Mouse (Mus musculus) limb, embryonic 10.5 days (tissue): ENCODE results near the gene Dmrta2. TPM values are rescaled to one million over a fixed set of nuclear protein-coding genes. Genes with fewer than 3 reads are reported as not detected.
A peak's percentile ranks its signal among the peaks of the same experiment; 100 is the strongest.

Source experiments
- DNase-seq: peaks from one replicate; pipeline ENCODE4 v3.0.0-alpha.2; 2017; ENCODE audit warnings: low spot score
- H3K27ac ChIP-seq: fragments of 300-500 bp; sonication (generic); 2 replicates; pipeline ENCODE4 v1.5.1; 2016; ENCODE audit warnings: mild to moderate bottlenecking
- H3K27me3 ChIP-seq: fragments of 300-500 bp; sonication (generic); 2 replicates; pipeline ENCODE4 v1.6.1; 2016; ENCODE audit warnings: low read depth, mild to moderate bottlenecking; ENCODE audit not compliant: poor library complexity, severe bottlenecking
- H3K36me3 ChIP-seq: fragments of 300-500 bp; sonication (generic); 2 replicates; pipeline ENCODE4 v1.6.1; 2016; ENCODE audit warnings: mild to moderate bottlenecking, moderate library complexity
- H3K4me1 ChIP-seq: fragments of 300-500 bp; sonication (generic); 2 replicates; pipeline ENCODE4 v1.6.1; 2016
- H3K4me3 ChIP-seq: fragments of 300-500 bp; sonication (generic); 2 replicates; pipeline ENCODE4 v1.5.1; 2016; ENCODE audit warnings: mild to moderate bottlenecking, moderate library complexity
- H3K9me3 ChIP-seq: fragments of 300-500 bp; sonication (generic); replicated peaks from 2 replicates; pipeline ENCODE4 v1.6.1; 2016; ENCODE audit warnings: mild to moderate bottlenecking
- WGBS: fragments of 180-500 bp; shearing (Covaris S2); methylation state at CpG from one replicate; pipeline ENCODE4 v1.1.7; 2016; 5-methylcytosine and 5-hydroxymethylcytosine counted together
- polyA plus RNA-seq: library from polyadenylated mRNA; unstranded; fragments of >200 nt; fragmentation: Nextera tagmentation; extraction: Ambion mirVana; gene quantifications from 2 replicates; pipeline ENCODE4 v1.2.1, GENCODE M21; 2016

Gene Dmrta2
- polyA plus RNA-seq, 1 experiment from 2014 or later: 0.20 TPM

- H3K4me3 ChIP-seq: peak overlapping the region; percentile 40
- DNase-seq: peak; percentile 71
- H3K27ac ChIP-seq: peak overlapping the region; percentile 62; the same call in 1 of the 2 replicates
- H3K4me1 ChIP-seq: peaks cover 60% of the 10 kb centered on the region
- H3K36me3 ChIP-seq: no peaks in the 10 kb centered on the region
- peaks cover 100% of the 10 kb centered on the region for H3K27me3 ChIP-seq
- under 1% methylated on average over 99 of the region's 99 CpGs for WGBS
- H3K9me3 ChIP-seq: no peaks in the 10 kb centered on the region
Measured at GRCm38 (mm10) chr4:109981871-109982680, 4.2 kb downstream of the Dmrta2 start.

- H3K36me3 ChIP-seq: no peaks in the 10 kb centered on the region
- H3K27me3 ChIP-seq: peaks cover 100% of the 10 kb centered on the region
- no peaks in the 10 kb centered on the region for H3K9me3 ChIP-seq
- WGBS: 3% methylated on average over 30 of the region's 30 CpGs
- peak overlapping the region; percentile 62; the same call in 1 of the 2 replicates for H3K27ac ChIP-seq
- DNase-seq: no peak
- peaks cover 54% of the 10 kb centered on the region for H3K4me1 ChIP-seq
- H3K4me3 ChIP-seq: peak overlapping the region; percentile 40
Measured at GRCm38 (mm10) chr4:109982681-109983265, 4.9 kb downstream of the Dmrta2 start.

GRCm38 (mm10) chr4:109983281-109984001 lies 5.6 kb downstream of the Dmrta2 start:
- peak; percentile 66 for DNase-seq
- H3K36me3 ChIP-seq: no peaks in the 10 kb centered on the region

GRCm38 (mm10) chr4:109984011-109984411 lies 6.2 kb downstream of the Dmrta2 start:
- Histone ChIP-seq H3K4me1 (peaks cover 45% of the 10 kb centered on the region), H3K27me3 (peaks cover 100% of the 10 kb centered on the region), H3K27ac (no peak overlapping the region), H3K4me3 (peak overlapping the region; percentile 26; the same call in 1 of the 2 replicates), H3K36me3 (no peaks in the 10 kb centered on the region), H3K9me3 (no peaks in the 10 kb centered on the region)
- peak; percentile 65 for DNase-seq
- WGBS: under 1% methylated on average over 24 of the region's 24 CpGs

More at GRCm38 (mm10) chr4:109983281-109984001, 5.6 kb downstream of the Dmrta2 start:
- WGBS: under 1% methylated on average over 49 of the region's 49 CpGs
- Histone ChIP-seq H3K4me1 (peaks cover 49% of the 10 kb centered on the region), H3K4me3 (peak overlapping the region; percentile 26; the same call in 1 of the 2 replicates), H3K9me3 (no peaks in the 10 kb centered on the region), H3K27ac (no peak overlapping the region), H3K27me3 (peaks cover 100% of the 10 kb centered on the region)

- Histone ChIP-seq H3K9me3 (no peaks in the 10 kb centered on the region), H3K27me3 (peaks cover 100% of the 10 kb centered on the region), H3K4me3 (no peak overlapping the region), H3K4me1 (peaks cover 41% of the 10 kb centered on the region), H3K27ac (no peak overlapping the region), H3K36me3 (no peaks in the 10 kb centered on the region)
- 1% methylated on average over 38 of the region's 38 CpGs for WGBS
- DNase-seq: peak; percentile 61
Measured at GRCm38 (mm10) chr4:109984496-109985423, 6.9 kb downstream of the Dmrta2 start.

GRCm38 (mm10) chr4:109985424-109986172 lies 7.7 kb downstream of the Dmrta2 start:
- WGBS: 2% methylated on average over 16 of the region's 16 CpGs
- Histone ChIP-seq H3K9me3 (no peaks in the 10 kb centered on the region), H3K4me1 (peaks cover 33% of the 10 kb centered on the region), H3K4me3 (no peak overlapping the region), H3K27me3 (peaks cover 100% of the 10 kb centered on the region), H3K36me3 (no peaks in the 10 kb centered on the region), H3K27ac (no peak overlapping the region)
- DNase-seq: peak; percentile 42

GRCm38 (mm10) chr4:109986301-109986700 lies 8.4 kb downstream of the Dmrta2 start:
- Histone ChIP-seq H3K9me3 (no peaks in the 10 kb centered on the region), H3K27me3 (peaks cover 100% of the 10 kb centered on the region), H3K4me3 (no peak overlapping the region), H3K4me1 (peaks cover 29% of the 10 kb centered on the region), H3K27ac (no peak overlapping the region), H3K36me3 (no peaks in the 10 kb centered on the region)
- 3% methylated on average over 9 of the region's 9 CpGs for WGBS
- DNase-seq: peak; percentile 41

GRCm38 (mm10) chr4:109986748-109987355 lies 9.0 kb downstream of the Dmrta2 start:
- peaks cover 25% of the 10 kb centered on the region for H3K4me1 ChIP-seq
- 4% methylated on average over 13 of the region's 13 CpGs for WGBS
- H3K36me3 ChIP-seq: no peaks in the 10 kb centered on the region
- peak; percentile 40 for DNase-seq
- no peaks in the 10 kb centered on the region for H3K9me3 ChIP-seq
- H3K27ac ChIP-seq: no peak overlapping the region
- H3K27me3 ChIP-seq: peaks cover 98% of the 10 kb centered on the region
- no peak overlapping the region for H3K4me3 ChIP-seq

- Histone ChIP-seq H3K4me3 (no peak overlapping the region), H3K9me3 (no peaks in the 10 kb centered on the region), H3K4me1 (peaks cover 15% of the 10 kb centered on the region), H3K27me3 (peaks cover 98% of the 10 kb centered on the region), H3K27ac (no peak overlapping the region), H3K36me3 (no peaks in the 10 kb centered on the region)
- DNase-seq: peak; percentile 40
- under 1% methylated on average over 17 of the region's 20 CpGs for WGBS
Measured at GRCm38 (mm10) chr4:109987560-109988362, 9.9 kb downstream of the Dmrta2 start.

- H3K4me3 ChIP-seq: no peak overlapping the region
- DNase-seq: no peak
Measured at GRCm38 (mm10) chr4:109988411-109988810, 10.6 kb downstream of the Dmrta2 start.

More at GRCm38 (mm10) chr4:109988411-109988810, 10.6 kb downstream of the Dmrta2 start:
- no peaks in the 10 kb centered on the region for H3K36me3 ChIP-seq
- peaks cover 98% of the 10 kb centered on the region for H3K27me3 ChIP-seq
- H3K27ac ChIP-seq: no peak overlapping the region
- H3K9me3 ChIP-seq: no peaks in the 10 kb centered on the region
- peaks cover 15% of the 10 kb centered on the region for H3K4me1 ChIP-seq
- WGBS: 9% methylated on average over 5 of the region's 5 CpGs
